Mouse (Mus musculus): Measurements from ENCODE around the gene Exosc1. TPM values are rescaled to one million over a fixed set of nuclear protein-coding genes. Genes with fewer than 3 reads are reported as not detected.
"Not testable (repeated sequence)": the region's sequence is repeated elsewhere in the genome, so short reads cannot be mapped to it uniquely, and the experiment has no call there.

Gene Exosc1
- polyA plus RNA-seq, 1 experiment = 27.5 TPM

DNA sequence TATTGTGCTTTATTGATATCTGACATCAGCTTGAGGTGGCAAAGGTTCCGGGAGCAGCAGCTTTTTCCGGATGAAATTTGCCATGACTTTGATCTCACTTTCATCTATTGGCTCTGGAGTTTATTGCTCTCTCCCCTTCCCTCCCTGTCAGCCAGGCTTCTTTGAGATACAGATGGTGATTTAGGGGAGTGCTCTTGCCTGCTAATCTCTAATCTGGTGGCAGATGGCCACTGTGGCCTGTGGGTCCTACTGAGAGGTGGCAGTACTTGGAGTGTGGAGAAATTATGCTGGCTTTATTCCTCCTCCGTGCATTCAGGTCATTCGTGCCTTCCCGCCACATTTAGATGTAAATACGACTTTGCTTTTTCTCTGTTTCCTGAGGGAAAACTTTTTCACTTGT is 901 bp upstream of the Exosc1 start:
- TF ChIP-seq CTCF (IDR thresholded peaks at IDR 0.05; ENCODE audit: control insufficient read depth, insufficient read depth, insufficient replicate concordance, low read depth, low read length) (no peak), POLR2A (IDR thresholded peaks at IDR 0.05; ENCODE audit: control insufficient read depth, low read depth, low read length) (no peak)
- Histone ChIP-seq H3K4me3 (ENCODE audit: control insufficient read depth, low read depth, low read length) (no peak overlapping the region; the same call in 1 of the 2 replicates), H3K27me3 (ENCODE audit: control insufficient read depth, insufficient read depth, low read length) (no peaks in the 10 kb centered on the region), H3K4me1 (ENCODE audit: control insufficient read depth, insufficient read depth, low read length) (no peaks in the 10 kb centered on the region; the same call in 1 of the 2 replicates), H3K36me3 (ENCODE audit: control insufficient read depth, insufficient read depth, low read length) (peaks cover 3% of the 10 kb centered on the region; the same call in 1 of the 2 replicates), H3K27ac (ENCODE audit: control insufficient read depth, insufficient read depth, low read depth, low read length) (no peak overlapping the region)

DNA sequence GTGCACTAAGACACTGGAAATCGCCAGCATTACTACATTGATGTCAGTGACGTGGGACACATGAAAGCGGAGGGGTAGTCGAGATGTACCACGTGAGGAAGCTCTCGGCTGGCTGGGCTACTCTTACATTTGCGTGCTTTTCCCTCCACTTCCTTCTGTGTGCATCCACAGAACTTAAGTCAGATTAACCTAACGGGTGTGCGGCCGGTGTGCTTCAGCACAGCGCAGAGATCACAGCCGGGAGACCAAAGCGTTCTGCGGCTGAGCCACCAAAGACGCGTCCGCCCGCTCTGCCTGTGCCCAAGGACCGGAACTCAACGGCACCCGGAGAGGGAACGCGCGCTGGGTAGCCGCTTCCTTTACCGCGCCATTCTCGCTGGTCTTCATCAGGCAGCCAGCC is 537 bp downstream of the Exosc1 start:
- H3K4me3 ChIP-seq (ENCODE audit: control insufficient read depth, low read depth, low read length) = peak overlapping the region; percentile 89
- no peaks in the 10 kb centered on the region; the same call in 1 of the 2 replicates for H3K4me1 ChIP-seq (ENCODE audit: control insufficient read depth, insufficient read depth, low read length)
- H3K36me3 ChIP-seq (ENCODE audit: control insufficient read depth, insufficient read depth, low read length) = no peaks in the 10 kb centered on the region
- TF ChIP-seq POLR2A (IDR thresholded peaks at IDR 0.05; ENCODE audit: control insufficient read depth, low read depth, low read length) (no peak), CTCF (IDR thresholded peaks at IDR 0.05; ENCODE audit: control insufficient read depth, insufficient read depth, insufficient replicate concordance, low read depth, low read length) (no peak)
- H3K27me3 ChIP-seq (ENCODE audit: control insufficient read depth, insufficient read depth, low read length) = no peaks in the 10 kb centered on the region
- peak overlapping the region; percentile 69 for H3K27ac ChIP-seq (ENCODE audit: control insufficient read depth, insufficient read depth, low read depth, low read length)

DNA sequence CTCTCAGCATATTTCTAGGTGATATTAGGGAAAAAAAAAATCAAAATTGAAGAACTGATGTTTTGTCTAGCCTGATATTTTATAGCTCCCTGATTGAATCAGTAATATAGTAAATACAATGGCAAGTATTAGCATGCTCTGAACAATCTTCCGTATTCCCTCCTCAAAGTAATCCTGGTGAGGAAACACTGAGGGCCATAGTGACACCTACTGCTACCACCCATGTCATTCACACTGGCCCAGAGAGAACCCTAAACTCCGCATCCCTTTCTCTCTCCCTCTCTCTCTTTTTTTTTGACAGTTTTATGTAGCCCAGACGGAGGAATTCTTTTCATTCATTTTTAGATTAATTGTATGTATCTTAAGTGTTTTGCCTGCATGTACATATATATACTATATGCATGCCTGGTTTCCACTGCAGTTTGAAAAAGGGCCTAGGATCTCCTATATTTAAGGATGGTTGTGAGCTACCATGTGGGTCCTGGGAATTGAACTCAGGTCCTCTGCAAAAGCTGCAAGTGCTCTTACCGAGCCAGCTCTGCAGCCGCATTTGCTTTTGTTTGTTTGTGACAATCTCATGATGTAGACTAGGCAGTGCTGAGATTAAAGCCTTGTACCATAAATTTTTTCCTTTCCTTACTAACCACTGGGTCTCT is 12.7 kb downstream of the Exosc1 start:
- Histone ChIP-seq H3K4me1 (ENCODE audit: control insufficient read depth, insufficient read depth, low read length) (no peaks in the 10 kb centered on the region), H3K27me3 (ENCODE audit: control insufficient read depth, insufficient read depth, low read length) (no peaks in the 10 kb centered on the region), H3K36me3 (ENCODE audit: control insufficient read depth, insufficient read depth, low read length) (peaks cover 7% of the 10 kb centered on the region), H3K27ac (ENCODE audit: control insufficient read depth, insufficient read depth, low read depth, low read length) (no peak overlapping the region), H3K4me3 (ENCODE audit: control insufficient read depth, low read depth, low read length) (no peak overlapping the region)
- TF ChIP-seq POLR2A (IDR thresholded peaks at IDR 0.05; ENCODE audit: control insufficient read depth, low read depth, low read length) (no peak), CTCF (IDR thresholded peaks at IDR 0.05; ENCODE audit: control insufficient read depth, insufficient read depth, insufficient replicate concordance, low read depth, low read length) (no peak)

DNA sequence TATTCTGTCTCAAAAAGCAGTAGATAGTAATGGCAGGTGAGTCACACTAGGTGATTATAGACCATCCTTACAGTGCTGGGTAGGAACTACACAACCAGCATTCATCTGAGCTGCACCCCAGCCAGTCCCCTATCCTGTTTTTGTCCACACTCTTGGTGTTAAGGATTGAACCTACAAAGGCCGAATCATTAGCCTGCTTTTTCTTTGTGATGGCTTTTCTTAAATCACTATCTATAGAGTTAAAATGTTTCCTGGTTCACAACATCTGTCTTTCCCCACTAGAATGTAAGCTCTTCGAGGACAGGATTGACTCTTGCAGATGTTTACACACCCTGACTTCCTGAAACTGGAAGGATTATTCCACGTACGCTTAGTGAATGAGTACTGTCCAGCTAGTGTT is 13.8 kb downstream of the Exosc1 start:
- Histone ChIP-seq H3K36me3 (ENCODE audit: control insufficient read depth, insufficient read depth, low read length) (peaks cover 7% of the 10 kb centered on the region), H3K27me3 (ENCODE audit: control insufficient read depth, insufficient read depth, low read length) (no peaks in the 10 kb centered on the region), H3K27ac (ENCODE audit: control insufficient read depth, insufficient read depth, low read depth, low read length) (no peak overlapping the region), H3K4me3 (ENCODE audit: control insufficient read depth, low read depth, low read length) (no peak overlapping the region), H3K4me1 (ENCODE audit: control insufficient read depth, insufficient read depth, low read length) (no peaks in the 10 kb centered on the region)
- TF ChIP-seq POLR2A (IDR thresholded peaks at IDR 0.05; ENCODE audit: control insufficient read depth, low read depth, low read length) (no peak), CTCF (IDR thresholded peaks at IDR 0.05; ENCODE audit: control insufficient read depth, insufficient read depth, insufficient replicate concordance, low read depth, low read length) (no peak)

DNA sequence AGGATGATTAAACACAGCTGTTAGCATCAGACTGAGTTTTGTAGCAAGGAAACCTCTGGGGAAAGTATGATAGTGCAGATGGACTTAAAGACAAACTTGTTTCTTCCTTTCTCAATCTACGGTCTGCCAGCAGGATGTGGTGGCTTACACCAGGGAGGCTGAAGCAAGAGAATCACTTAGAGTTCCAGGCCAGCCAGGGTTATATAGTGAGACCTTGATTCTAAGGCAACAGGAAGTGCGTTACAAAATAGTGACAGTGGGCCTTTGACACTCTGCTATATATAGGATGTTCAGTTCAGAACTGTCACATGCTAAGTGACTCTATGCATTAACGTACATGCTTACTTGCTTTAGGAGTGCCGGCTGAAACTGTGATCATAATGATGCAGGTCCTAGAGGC is 16.4 kb downstream of the Exosc1 start:
- TF ChIP-seq CTCF (IDR thresholded peaks at IDR 0.05; ENCODE audit: control insufficient read depth, insufficient read depth, insufficient replicate concordance, low read depth, low read length) (no peak), POLR2A (IDR thresholded peaks at IDR 0.05; ENCODE audit: control insufficient read depth, low read depth, low read length) (no peak)
- Histone ChIP-seq H3K36me3 (ENCODE audit: control insufficient read depth, insufficient read depth, low read length) (peaks cover 5% of the 10 kb centered on the region; the same call in 1 of the 2 replicates), H3K27me3 (ENCODE audit: control insufficient read depth, insufficient read depth, low read length) (no peaks in the 10 kb centered on the region), H3K4me1 (ENCODE audit: control insufficient read depth, insufficient read depth, low read length) (peaks cover 12% of the 10 kb centered on the region), H3K4me3 (ENCODE audit: control insufficient read depth, low read depth, low read length) (no peak overlapping the region), H3K27ac (ENCODE audit: control insufficient read depth, insufficient read depth, low read depth, low read length) (no peak overlapping the region)

DNA sequence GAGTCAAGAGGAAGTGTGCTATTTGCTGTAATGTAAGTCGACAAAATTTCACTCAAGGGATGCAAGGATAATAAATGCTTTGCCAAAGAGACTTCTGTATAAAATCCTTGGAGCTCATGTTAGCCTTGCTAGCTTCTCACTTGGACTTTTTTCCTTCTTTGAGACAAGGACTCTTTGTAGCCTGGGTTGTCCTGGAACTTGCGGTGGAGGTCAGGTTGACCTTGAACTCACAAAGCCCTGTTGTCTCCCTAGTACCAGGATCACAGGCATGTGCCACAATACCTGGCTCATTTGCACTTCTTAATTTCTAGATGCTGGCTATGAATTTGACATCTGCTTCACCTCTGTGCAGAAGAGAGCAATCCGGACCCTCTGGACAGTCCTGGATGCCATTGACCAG is 17.9 kb downstream of the Exosc1 start:
- H3K4me3 ChIP-seq (ENCODE audit: control insufficient read depth, low read depth, low read length) = no peak overlapping the region
- peaks cover 12% of the 10 kb centered on the region for H3K4me1 ChIP-seq (ENCODE audit: control insufficient read depth, insufficient read depth, low read length)
- no peaks in the 10 kb centered on the region for H3K27me3 ChIP-seq (ENCODE audit: control insufficient read depth, insufficient read depth, low read length)
- peaks cover 4% of the 10 kb centered on the region; the same call in 1 of the 2 replicates for H3K36me3 ChIP-seq (ENCODE audit: control insufficient read depth, insufficient read depth, low read length)
- no peak overlapping the region for H3K27ac ChIP-seq (ENCODE audit: control insufficient read depth, insufficient read depth, low read depth, low read length)
- TF ChIP-seq CTCF (IDR thresholded peaks at IDR 0.05; ENCODE audit: control insufficient read depth, insufficient read depth, insufficient replicate concordance, low read depth, low read length) = no peak
- no peak for TF ChIP-seq POLR2A (IDR thresholded peaks at IDR 0.05; ENCODE audit: control insufficient read depth, low read depth, low read length)

DNA sequence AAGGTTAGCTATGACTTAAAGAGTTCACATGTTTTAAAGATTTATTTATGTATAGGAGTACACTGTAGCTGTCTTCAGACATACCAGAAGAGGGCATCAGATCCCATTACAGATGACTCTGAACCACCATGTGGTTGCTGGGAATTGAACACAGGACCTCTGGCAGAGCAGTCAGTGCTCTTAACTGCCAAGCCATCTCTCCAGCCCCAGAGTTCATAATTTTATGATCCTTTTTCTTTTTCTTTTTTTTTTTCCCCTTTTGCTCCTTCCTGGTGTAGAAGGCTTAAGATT is 18.7 kb downstream of the Exosc1 start:
- H3K27ac ChIP-seq (ENCODE audit: control insufficient read depth, insufficient read depth, low read depth, low read length); H3K27me3 ChIP-seq (ENCODE audit: control insufficient read depth, insufficient read depth, low read length); H3K36me3 ChIP-seq (ENCODE audit: control insufficient read depth, insufficient read depth, low read length); H3K4me3 ChIP-seq (ENCODE audit: control insufficient read depth, low read depth, low read length): not testable (repeated sequence)
- H3K4me1 ChIP-seq (ENCODE audit: control insufficient read depth, insufficient read depth, low read length) = peaks cover 12% of the 10 kb centered on the region
